Mouse (Mus musculus) left cerebral cortex, postnatal 14 days (tissue): Measurements from ENCODE around the gene Psmd4. TPM values are rescaled to one million over a fixed set of nuclear protein-coding genes. Genes with fewer than 3 reads are reported as not detected.
A peak's percentile ranks its signal among the peaks of the same experiment; 100 is the strongest.
"Not testable (repeated sequence)": the region's sequence is repeated elsewhere in the genome, so short reads cannot be mapped to it uniquely, and the experiment has no call there.

Experiments used
- DNase-seq, 2 experiments: peaks; one replicate each; pipeline ENCODE4 v3.0.0; 2021 to 2022; ENCODE audit warnings: low spot score in 2 of 2, mixed read lengths in 1 of 2
- intact Hi-C: fragments of 180-260 bp; cut with DNase I; formaldehyde crosslinking; loops from one replicate; pipeline ENCODE4 v1.15.1; 2025
- total RNA-seq, 2 experiments: library from RNA; stranded (reverse); gene quantifications; 2 replicates each; pipeline ENCODE4 v1.2.3; 2021

Psmd4 gene
- total RNA-seq, 2 experiments from 2014 or later, result 149 to 157 TPM

- intact Hi-C loops, result no loop called here
- DNase-seq, result no peak
These were observed 13.8 kb downstream of the Psmd4 start for GRCm38 (mm10) chr3:95028603-95029002.

GRCm38 (mm10) chr3:95027701-95028100, 14.7 kb downstream of the Psmd4 start:
- intact Hi-C loops, result no loop called here
- DNase-seq, result peak; percentile 63 to 70

GRCm38 (mm10) chr3:95027057-95027645, 15.3 kb downstream of the Psmd4 start:
- intact Hi-C loops, result no loop called here
- peak in 1 of 2 experiments; percentile 52 for DNase-seq

GRCm38 (mm10) chr3:95025202-95025601, 17.2 kb downstream of the Psmd4 start:
- intact Hi-C loops, result no loop called here
- DNase-seq, result no peak

- intact Hi-C loops, result no loop called here
- peak; percentile 32 to 87 for DNase-seq
These were observed 17.9 kb downstream of the Psmd4 start for GRCm38 (mm10) chr3:95024551-95024950.

- DNase-seq, intact Hi-C loops: not testable (repeated sequence)
These were observed 21.5 kb downstream of the Psmd4 start for GRCm38 (mm10) chr3:95020956-95021355.

GRCm38 (mm10) chr3:95018741-95019140, 23.7 kb downstream of the Psmd4 start:
- DNase-seq, result no peak
- intact Hi-C loops, result no loop called here

- intact Hi-C loops, result no loop called here
- no peak for DNase-seq
These were observed 25.8 kb downstream of the Psmd4 start for GRCm38 (mm10) chr3:95016532-95017056.

GRCm38 (mm10) chr3:95015891-95016531, 26.4 kb downstream of the Psmd4 start:
- DNase-seq, result peak; percentile 91 to 96
- intact Hi-C loops, result no loop called here

- intact Hi-C loops, result no loop called here
- DNase-seq, result peak; percentile 100
These were observed 27.0 kb downstream of the Psmd4 start, which contains the start of gene Zfp687 for GRCm38 (mm10) chr3:95015337-95015872. Zfp687 (minus strand) TSS chr3:95015448.

- peak in 1 of 2 experiments; percentile 30 for DNase-seq
These were observed 27.8 kb downstream of the Psmd4 start for GRCm38 (mm10) chr3:95014428-95015151.

GRCm38 (mm10) chr3:95013699-95014427, 28.6 kb downstream of the Psmd4 start:
- DNase-seq, result no peak
- intact Hi-C loops, result no loop called here

More at GRCm38 (mm10) chr3:95014428-95015151, 27.8 kb downstream of the Psmd4 start:
- intact Hi-C loops, result no loop called here

GRCm38 (mm10) chr3:95012982-95013381, 29.4 kb downstream of the Psmd4 start:
- no peak for DNase-seq
- intact Hi-C loops, result no loop called here

GRCm38 (mm10) chr3:95010396-95010795, 32.0 kb downstream of the Psmd4 start:
- no peak for DNase-seq
- intact Hi-C loops, result no loop called here

- DNase-seq, result no peak
- intact Hi-C loops, result no loop called here
These were observed 34.7 kb downstream of the Psmd4 start for GRCm38 (mm10) chr3:95007706-95008105.

GRCm38 (mm10) chr3:95005651-95006050, 36.8 kb downstream of the Psmd4 start:
- no peak for DNase-seq
- intact Hi-C loops, result no loop called here

GRCm38 (mm10) chr3:95003273-95003672, 39.1 kb downstream of the Psmd4 start:
- no peak for DNase-seq
- intact Hi-C loops, result no loop called here

- peak in 1 of 2 experiments; percentile 43 for DNase-seq
- intact Hi-C loops, result no loop called here
These were observed 39.8 kb downstream of the Psmd4 start for GRCm38 (mm10) chr3:95002569-95002968.

- intact Hi-C loops, result loop anchor here (1.0 to 5.0 kb wide), 2 partner anchors 49 to 115 kb away; no protein-coding TSS in a partner anchor
- DNase-seq, result peak; percentile 81 to 89
These were observed 45.5 kb downstream of the Psmd4 start for GRCm38 (mm10) chr3:94996946-94997345.
